Mouse (Mus musculus): ENCODE measurements at regions not wholly inside any gene's neighbourhood (a gene's known extent, or its start where the extent isn't known, plus 50 kb on each side); places are given as distances from the start of the nearest gene placed in this dataset.

- no peak overlapping the region for H3K4me2 ChIP-seq (ENCODE audit: low read depth, low read length, severe bottlenecking)
- no peak overlapping the region for H3K4me3 ChIP-seq (ENCODE audit: low read depth, low read length)
- WGBS: 16% methylated on average over 3 of the region's 3 CpGs
- ATAC-seq (replicated peaks; ENCODE audit: low FRiP score): no peak
- H3K9ac ChIP-seq (ENCODE audit: low read length): no peak overlapping the region
- H3K4me1 ChIP-seq (replicated peaks; ENCODE audit: control insufficient read depth, insufficient read depth, low read length): no peaks in the 10 kb centered on the region
- no peaks in the 10 kb centered on the region for H3K27me3 ChIP-seq (ENCODE audit: control insufficient read depth, insufficient read depth, low read length)
- no peaks in the 10 kb centered on the region for H3K36me3 ChIP-seq (ENCODE audit: control insufficient read depth, insufficient read depth, low read length)
- no peak overlapping the region for H3K27ac ChIP-seq (ENCODE audit: low read depth, low read length)
- DNase-seq (ENCODE audit: low spot score): no peak
- no peaks in the 10 kb centered on the region for H3K9me3 ChIP-seq (ENCODE audit: control insufficient read depth, low read length)
These were observed 134.3 kb downstream of the Moxd1 start for GRCm38 (mm10) chr10:24357636-24358035.

- Histone ChIP-seq H3K4me2 (ENCODE audit: low read depth, low read length, severe bottlenecking) (no peak overlapping the region), H3K9ac (ENCODE audit: low read length) (no peak overlapping the region), H3K9me3 (ENCODE audit: control insufficient read depth, low read length) (no peaks in the 10 kb centered on the region), H3K27ac (ENCODE audit: low read depth, low read length) (no peak overlapping the region), H3K36me3 (ENCODE audit: control insufficient read depth, insufficient read depth, low read length) (no peaks in the 10 kb centered on the region), H3K4me3 (ENCODE audit: low read depth, low read length) (no peak overlapping the region), H3K27me3 (ENCODE audit: control insufficient read depth, insufficient read depth, low read length) (no peaks in the 10 kb centered on the region), H3K4me1 (replicated peaks; ENCODE audit: control insufficient read depth, insufficient read depth, low read length) (no peaks in the 10 kb centered on the region)
- ATAC-seq (replicated peaks; ENCODE audit: low FRiP score) (no peak), DNase-seq (ENCODE audit: low spot score) (no peak)
- whole genome bisulfite sequencing: 82% methylated on average over 3 of the region's 3 CpGs
These were observed 138.1 kb downstream of the Moxd1 start for GRCm38 (mm10) chr10:24361424-24361823.

- Histone ChIP-seq H3K4me2 (ENCODE audit: low read depth, low read length, severe bottlenecking) (no peak overlapping the region), H3K9me3 (ENCODE audit: control insufficient read depth, low read length) (no peaks in the 10 kb centered on the region), H3K9ac (ENCODE audit: low read length) (no peak overlapping the region), H3K27me3 (ENCODE audit: control insufficient read depth, insufficient read depth, low read length) (no peaks in the 10 kb centered on the region), H3K4me1 (replicated peaks; ENCODE audit: control insufficient read depth, insufficient read depth, low read length) (no peaks in the 10 kb centered on the region), H3K27ac (ENCODE audit: low read depth, low read length) (no peak overlapping the region), H3K4me3 (ENCODE audit: low read depth, low read length) (no peak overlapping the region), H3K36me3 (ENCODE audit: control insufficient read depth, insufficient read depth, low read length) (no peaks in the 10 kb centered on the region)
- 80% methylated on average over 5 of the region's 5 CpGs for WGBS
- ATAC-seq (replicated peaks; ENCODE audit: low FRiP score): no peak
- DNase-seq (ENCODE audit: low spot score): no peak
These were observed 142.1 kb downstream of the Moxd1 start for GRCm38 (mm10) chr10:24365369-24365768.

- Histone ChIP-seq H3K9me3 (ENCODE audit: control insufficient read depth, low read length) (no peaks in the 10 kb centered on the region), H3K27me3 (ENCODE audit: control insufficient read depth, insufficient read depth, low read length) (no peaks in the 10 kb centered on the region), H3K4me1 (replicated peaks; ENCODE audit: control insufficient read depth, insufficient read depth, low read length) (no peaks in the 10 kb centered on the region), H3K36me3 (ENCODE audit: control insufficient read depth, insufficient read depth, low read length) (no peaks in the 10 kb centered on the region), H3K27ac (ENCODE audit: low read depth, low read length) (no peak overlapping the region), H3K4me2 (ENCODE audit: low read depth, low read length, severe bottlenecking) (no peak overlapping the region), H3K4me3 (ENCODE audit: low read depth, low read length) (no peak overlapping the region), H3K9ac (ENCODE audit: low read length) (no peak overlapping the region)
- 73% methylated on average over 5 of the region's 5 CpGs for WGBS
- ATAC-seq (replicated peaks; ENCODE audit: low FRiP score) (no peak), DNase-seq (ENCODE audit: low spot score) (no peak)
These were observed 143.7 kb downstream of the Moxd1 start for GRCm38 (mm10) chr10:24367010-24367409.

- WGBS: 88% methylated on average over 6 of the region's 6 CpGs
- H3K4me1 ChIP-seq (replicated peaks; ENCODE audit: control insufficient read depth, insufficient read depth, low read length): no peaks in the 10 kb centered on the region
These were observed 150.6 kb downstream of the Moxd1 start for GRCm38 (mm10) chr10:24373957-24374356.

GRCm38 (mm10) chr10:24379291-24379690 lies 156.0 kb downstream of the Moxd1 start:
- Histone ChIP-seq H3K4me3 (ENCODE audit: low read depth, low read length) (no peak overlapping the region), H3K4me1 (replicated peaks; ENCODE audit: control insufficient read depth, insufficient read depth, low read length) (no peaks in the 10 kb centered on the region), H3K27me3 (ENCODE audit: control insufficient read depth, insufficient read depth, low read length) (no peaks in the 10 kb centered on the region), H3K9ac (ENCODE audit: low read length) (no peak overlapping the region), H3K27ac (ENCODE audit: low read depth, low read length) (no peak overlapping the region), H3K4me2 (ENCODE audit: low read depth, low read length, severe bottlenecking) (no peak overlapping the region), H3K9me3 (ENCODE audit: control insufficient read depth, low read length) (no peaks in the 10 kb centered on the region), H3K36me3 (ENCODE audit: control insufficient read depth, insufficient read depth, low read length) (no peaks in the 10 kb centered on the region)
- no peak for ATAC-seq (replicated peaks; ENCODE audit: low FRiP score)
- no peak for DNase-seq (ENCODE audit: low spot score)
- 91% methylated on average over 5 of the region's 5 CpGs for WGBS

More at GRCm38 (mm10) chr10:24373957-24374356, 150.6 kb downstream of the Moxd1 start:
- Histone ChIP-seq H3K4me3 (ENCODE audit: low read depth, low read length) (no peak overlapping the region), H3K27ac (ENCODE audit: low read depth, low read length) (no peak overlapping the region), H3K9me3 (ENCODE audit: control insufficient read depth, low read length) (no peaks in the 10 kb centered on the region), H3K36me3 (ENCODE audit: control insufficient read depth, insufficient read depth, low read length) (no peaks in the 10 kb centered on the region), H3K4me2 (ENCODE audit: low read depth, low read length, severe bottlenecking) (no peak overlapping the region), H3K9ac (ENCODE audit: low read length) (no peak overlapping the region), H3K27me3 (ENCODE audit: control insufficient read depth, insufficient read depth, low read length) (no peaks in the 10 kb centered on the region)
- no peak for ATAC-seq (replicated peaks; ENCODE audit: low FRiP score)
- no peak for DNase-seq (ENCODE audit: low spot score)

- Histone ChIP-seq H3K4me3 (ENCODE audit: low read depth, low read length) (no peak overlapping the region), H3K27ac (ENCODE audit: low read depth, low read length) (no peak overlapping the region), H3K36me3 (ENCODE audit: control insufficient read depth, insufficient read depth, low read length) (no peaks in the 10 kb centered on the region), H3K27me3 (ENCODE audit: control insufficient read depth, insufficient read depth, low read length) (no peaks in the 10 kb centered on the region), H3K9me3 (ENCODE audit: control insufficient read depth, low read length) (no peaks in the 10 kb centered on the region), H3K9ac (ENCODE audit: low read length) (no peak overlapping the region), H3K4me2 (ENCODE audit: low read depth, low read length, severe bottlenecking) (no peak overlapping the region), H3K4me1 (replicated peaks; ENCODE audit: control insufficient read depth, insufficient read depth, low read length) (no peaks in the 10 kb centered on the region)
- 81% methylated on average over 4 of the region's 4 CpGs for WGBS
- no peak for ATAC-seq (replicated peaks; ENCODE audit: low FRiP score)
- DNase-seq (ENCODE audit: low spot score): no peak
These were observed 157.4 kb downstream of the Moxd1 start for GRCm38 (mm10) chr10:24380478-24381273.

GRCm38 (mm10) chr10:24381917-24382316 lies 158.6 kb downstream of the Moxd1 start:
- peak; percentile 55; the same call in 1 of the 2 replicates for ATAC-seq (replicated peaks; ENCODE audit: low FRiP score)

GRCm38 (mm10) chr10:24384061-24384460 lies 160.7 kb downstream of the Moxd1 start:
- no peak overlapping the region for H3K27ac ChIP-seq (ENCODE audit: low read depth, low read length)
- WGBS: 80% methylated on average over 2 of the region's 2 CpGs
- H3K36me3 ChIP-seq (ENCODE audit: control insufficient read depth, insufficient read depth, low read length): no peaks in the 10 kb centered on the region
- H3K4me3 ChIP-seq (ENCODE audit: low read depth, low read length): no peak overlapping the region
- DNase-seq (ENCODE audit: low spot score) (no peak), ATAC-seq (replicated peaks; ENCODE audit: low FRiP score) (no peak)
- H3K9me3 ChIP-seq (ENCODE audit: control insufficient read depth, low read length): no peaks in the 10 kb centered on the region
- no peak overlapping the region for H3K9ac ChIP-seq (ENCODE audit: low read length)
- H3K27me3 ChIP-seq (ENCODE audit: control insufficient read depth, insufficient read depth, low read length): no peaks in the 10 kb centered on the region
- H3K4me1 ChIP-seq (replicated peaks; ENCODE audit: control insufficient read depth, insufficient read depth, low read length): no peaks in the 10 kb centered on the region
- no peak overlapping the region for H3K4me2 ChIP-seq (ENCODE audit: low read depth, low read length, severe bottlenecking)

More at GRCm38 (mm10) chr10:24381917-24382316, 158.6 kb downstream of the Moxd1 start:
- Histone ChIP-seq H3K36me3 (ENCODE audit: control insufficient read depth, insufficient read depth, low read length) (no peaks in the 10 kb centered on the region), H3K4me1 (replicated peaks; ENCODE audit: control insufficient read depth, insufficient read depth, low read length) (no peaks in the 10 kb centered on the region), H3K27ac (ENCODE audit: low read depth, low read length) (no peak overlapping the region), H3K4me2 (ENCODE audit: low read depth, low read length, severe bottlenecking) (no peak overlapping the region), H3K9ac (ENCODE audit: low read length) (no peak overlapping the region), H3K4me3 (ENCODE audit: low read depth, low read length) (no peak overlapping the region), H3K9me3 (ENCODE audit: control insufficient read depth, low read length) (no peaks in the 10 kb centered on the region), H3K27me3 (ENCODE audit: control insufficient read depth, insufficient read depth, low read length) (no peaks in the 10 kb centered on the region)
- peak; percentile 73 for DNase-seq (ENCODE audit: low spot score)
- WGBS: 24% methylated on average over 4 of the region's 4 CpGs
